Mouse (Mus musculus): ENCODE measurements around the gene Abhd6.

Gene Abhd6

GRCm38 (mm10) chr14:8030535-8030934 is 27.8 kb downstream of the Abhd6 start:
- no peak for DNase-seq (ENCODE audit: low spot score)

DNA sequence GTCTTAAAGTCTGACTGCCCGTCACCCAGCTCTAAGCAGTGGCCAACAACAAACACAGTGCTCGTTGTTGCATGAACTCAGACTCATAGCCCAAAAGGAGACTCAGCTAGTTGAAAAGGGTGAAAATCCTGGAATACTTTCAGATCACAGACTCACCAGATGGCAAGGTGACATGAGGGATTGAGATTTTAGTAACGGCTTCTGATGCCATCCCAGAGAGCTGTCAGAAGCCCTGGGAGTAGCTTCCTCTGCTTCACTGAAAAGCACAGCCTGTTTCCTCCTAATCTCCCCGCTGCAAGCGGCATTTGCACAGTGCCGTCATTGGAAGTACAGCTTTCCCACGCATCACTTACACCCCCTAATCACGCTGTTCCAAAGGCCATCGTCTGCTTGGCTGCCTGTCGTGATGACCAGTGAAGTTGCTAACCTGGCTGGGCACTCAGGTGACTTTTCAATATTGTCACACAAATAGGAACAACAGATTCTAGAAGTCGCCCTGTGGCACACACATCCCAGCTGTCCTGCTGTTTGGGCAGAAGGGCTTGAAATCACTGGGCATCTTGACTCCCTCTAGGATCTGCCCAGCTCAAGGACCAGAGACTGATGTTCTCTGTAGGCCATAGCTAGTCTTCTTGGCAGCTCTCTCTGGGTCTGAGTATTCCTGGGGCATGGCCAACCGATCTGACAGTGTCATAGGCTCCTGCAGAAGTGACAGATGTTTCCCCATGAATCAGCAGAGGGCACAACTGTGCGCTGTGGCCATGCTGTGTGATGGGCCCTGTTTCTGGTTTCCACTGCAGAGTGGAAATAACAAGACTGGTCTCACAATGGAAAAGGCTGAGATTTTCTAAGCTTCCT is 29.6 kb downstream of the Abhd6 start:
- no peak for DNase-seq (ENCODE audit: low spot score)

DNA sequence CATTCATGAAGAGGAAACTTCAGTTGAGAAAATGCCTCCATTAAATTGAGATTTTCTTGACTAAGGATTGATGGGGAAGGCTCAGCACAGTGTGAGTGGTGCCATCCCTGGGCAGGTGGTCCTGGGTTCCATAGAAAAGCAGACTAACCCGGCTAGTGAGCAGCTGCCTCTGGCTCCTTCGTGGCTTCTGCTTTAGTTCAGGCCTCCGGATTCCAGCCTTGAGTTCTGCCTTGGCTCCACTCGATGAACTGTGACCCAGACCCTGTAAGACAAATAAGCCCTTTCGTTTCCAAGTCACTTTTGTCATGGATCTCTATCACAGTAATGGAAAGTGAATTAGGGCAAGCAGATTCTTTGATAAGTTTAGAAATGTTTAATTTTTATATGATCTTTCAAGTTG is 31.9 kb downstream of the Abhd6 start:
- DNase-seq (ENCODE audit: low spot score), result no peak

DNA sequence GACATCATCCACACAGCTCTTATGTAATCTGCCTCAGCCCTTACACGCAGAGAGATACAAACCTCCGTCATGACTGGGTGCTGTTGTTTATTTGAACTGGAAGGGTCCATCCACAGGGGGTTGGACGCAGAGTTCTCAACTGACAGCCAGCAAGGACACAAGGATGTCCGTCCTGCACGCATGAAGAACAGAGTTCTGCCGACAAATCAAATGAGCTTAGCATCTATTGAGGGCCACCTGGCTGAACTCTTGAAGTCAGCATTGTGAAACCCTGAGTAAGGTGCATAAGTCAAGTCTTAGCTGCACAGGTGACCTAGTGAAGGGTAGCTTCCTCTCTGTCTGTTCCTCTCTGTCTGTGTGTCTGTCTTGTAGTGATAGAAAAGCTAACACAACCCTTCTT is 33.2 kb downstream of the Abhd6 start:
- no peak for DNase-seq (ENCODE audit: low spot score)

DNA sequence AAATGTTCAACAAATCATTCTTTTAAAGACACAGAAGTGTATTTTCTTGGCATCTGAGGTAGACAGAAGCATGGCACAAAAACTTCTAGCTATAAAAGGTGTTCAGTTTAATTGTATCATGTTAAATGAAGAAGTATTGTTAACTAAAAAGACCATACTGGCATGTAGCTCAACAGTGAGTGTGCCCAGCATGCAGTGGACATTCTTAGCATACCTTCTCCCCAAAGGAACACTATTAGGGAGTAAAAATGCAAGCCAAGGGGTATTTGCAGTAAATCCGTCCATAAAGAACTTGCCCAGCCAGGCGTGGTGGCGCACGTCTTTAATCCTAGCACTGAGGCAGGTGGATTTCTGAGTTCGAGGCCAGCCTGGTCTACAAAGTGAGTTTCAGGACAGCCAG is 33.7 kb downstream of the Abhd6 start:
- no peak for DNase-seq (ENCODE audit: low spot score)

GRCm38 (mm10) chr14:8038150-8038549 is 35.4 kb downstream of the Abhd6 start:
- DNase-seq (ENCODE audit: low spot score), result no peak

DNA sequence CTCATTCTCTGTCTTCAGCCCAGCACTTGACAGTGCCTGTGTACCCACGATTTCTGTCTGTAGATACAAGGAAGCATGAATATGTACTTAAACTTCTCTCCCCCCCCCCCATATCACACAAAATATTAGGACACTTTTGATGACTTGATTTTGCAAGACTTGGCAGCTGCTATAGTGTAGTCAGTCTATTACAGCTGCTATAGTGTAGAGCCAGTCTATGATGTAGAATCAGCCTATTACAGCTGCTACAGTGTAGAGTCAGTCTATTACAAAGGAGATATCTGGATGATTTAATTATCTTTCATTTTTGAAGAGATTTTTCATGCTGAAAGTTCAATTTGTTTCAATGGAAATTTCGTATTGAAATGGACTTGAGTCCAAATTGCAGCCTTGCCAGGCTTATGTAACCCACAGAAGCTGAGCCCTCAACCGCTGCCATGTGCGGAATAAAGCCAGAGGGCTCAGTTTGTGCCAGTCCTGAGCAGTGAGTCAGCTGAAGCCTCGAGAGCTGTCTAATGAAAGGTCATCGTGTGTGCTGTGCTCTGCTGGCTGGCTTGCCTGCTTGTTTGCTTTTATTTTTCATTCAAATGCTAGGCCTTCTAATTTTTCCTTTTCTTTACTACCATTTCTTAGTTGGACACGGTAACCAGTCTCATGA is 36.2 kb downstream of the Abhd6 start:
- DNase-seq (ENCODE audit: low spot score), result peak; percentile 63

DNA sequence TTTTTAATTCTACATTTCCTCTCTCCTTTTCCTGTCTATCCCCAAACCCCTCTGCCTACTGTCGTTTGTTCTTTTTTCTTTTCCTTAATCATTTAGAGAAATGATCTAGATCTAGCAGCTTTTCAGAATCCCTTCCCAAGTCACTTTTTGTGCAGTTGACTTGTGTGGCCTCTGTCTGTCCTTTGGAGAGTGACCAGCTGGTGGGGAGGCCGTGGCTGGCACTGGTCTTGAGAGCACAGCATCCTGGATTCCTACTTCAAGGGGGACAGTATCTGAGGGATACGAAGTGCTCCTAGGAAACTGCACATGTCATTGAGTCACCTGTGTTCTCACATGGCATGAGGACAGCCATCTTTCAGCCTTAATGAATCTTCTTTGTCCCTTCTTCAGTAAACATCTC is 37.5 kb downstream of the Abhd6 start:
- no peak for DNase-seq (ENCODE audit: low spot score)

DNA sequence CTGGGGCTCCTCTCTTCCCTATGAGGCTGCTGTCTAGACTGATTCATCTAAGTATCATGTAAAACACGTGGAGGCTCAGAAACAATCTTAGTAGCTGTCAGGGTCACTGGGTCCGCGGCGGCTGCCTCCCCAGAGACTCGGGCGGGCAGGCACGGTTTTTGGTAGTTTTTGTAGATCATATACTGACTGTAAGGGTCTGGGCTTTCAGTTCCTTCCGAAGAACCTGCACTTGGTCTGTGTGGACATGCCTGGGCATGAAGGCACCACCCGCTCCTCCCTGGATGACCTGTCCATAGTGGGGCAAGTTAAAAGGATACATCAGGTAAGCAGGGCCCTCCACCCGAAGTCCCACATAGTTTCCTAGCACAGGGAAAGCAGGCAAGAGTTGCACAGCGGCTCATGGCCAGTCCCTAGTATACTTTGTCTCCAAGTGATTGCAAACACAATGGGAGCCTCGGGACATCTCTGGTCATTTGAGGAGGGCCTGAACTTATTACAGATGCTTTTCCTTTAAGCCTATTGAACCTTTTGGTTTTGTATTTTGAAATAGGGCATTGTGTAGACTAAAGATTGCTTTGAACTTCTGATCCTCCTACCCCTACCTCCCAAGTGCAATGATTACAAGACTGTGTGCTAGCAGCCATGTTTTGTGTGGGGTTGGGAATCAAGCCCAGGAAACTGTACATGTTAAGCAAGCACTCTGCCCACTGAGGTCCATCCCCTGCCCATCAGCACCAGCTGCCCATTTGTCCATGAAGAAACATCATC is 38.4 kb downstream of the Abhd6 start:
- no peak for DNase-seq (ENCODE audit: low spot score)

GRCm38 (mm10) chr14:8042120-8042519 is 39.4 kb downstream of the Abhd6 start:
- no peak for DNase-seq (ENCODE audit: low spot score)

DNA sequence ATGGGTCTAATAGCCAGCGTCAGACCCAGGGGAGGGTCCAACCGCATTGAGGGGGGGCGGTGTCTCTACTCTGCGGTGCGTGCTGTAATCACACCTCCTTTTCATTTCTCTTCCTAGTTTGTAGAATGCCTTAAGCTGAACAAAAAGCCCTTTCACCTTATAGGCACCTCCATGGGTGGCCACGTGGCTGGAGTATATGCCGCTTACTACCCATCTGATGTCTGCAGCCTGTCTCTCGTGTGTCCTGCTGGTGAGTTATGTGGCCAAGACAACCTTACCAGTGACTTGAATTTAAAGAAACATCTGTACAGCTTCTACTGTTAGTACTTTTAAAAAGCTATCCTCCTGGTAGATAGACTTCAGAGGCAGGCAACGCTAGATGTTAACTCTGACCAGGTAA is 39.9 kb downstream of the Abhd6 start:
- no peak for DNase-seq (ENCODE audit: low spot score)

- DNase-seq (ENCODE audit: low spot score), result no peak
Measured at GRCm38 (mm10) chr14:8044330-8044729, 41.6 kb downstream of the Abhd6 start.

GRCm38 (mm10) chr14:8044786-8045185 is 42.1 kb downstream of the Abhd6 start:
- DNase-seq (ENCODE audit: low spot score), result no peak

DNA sequence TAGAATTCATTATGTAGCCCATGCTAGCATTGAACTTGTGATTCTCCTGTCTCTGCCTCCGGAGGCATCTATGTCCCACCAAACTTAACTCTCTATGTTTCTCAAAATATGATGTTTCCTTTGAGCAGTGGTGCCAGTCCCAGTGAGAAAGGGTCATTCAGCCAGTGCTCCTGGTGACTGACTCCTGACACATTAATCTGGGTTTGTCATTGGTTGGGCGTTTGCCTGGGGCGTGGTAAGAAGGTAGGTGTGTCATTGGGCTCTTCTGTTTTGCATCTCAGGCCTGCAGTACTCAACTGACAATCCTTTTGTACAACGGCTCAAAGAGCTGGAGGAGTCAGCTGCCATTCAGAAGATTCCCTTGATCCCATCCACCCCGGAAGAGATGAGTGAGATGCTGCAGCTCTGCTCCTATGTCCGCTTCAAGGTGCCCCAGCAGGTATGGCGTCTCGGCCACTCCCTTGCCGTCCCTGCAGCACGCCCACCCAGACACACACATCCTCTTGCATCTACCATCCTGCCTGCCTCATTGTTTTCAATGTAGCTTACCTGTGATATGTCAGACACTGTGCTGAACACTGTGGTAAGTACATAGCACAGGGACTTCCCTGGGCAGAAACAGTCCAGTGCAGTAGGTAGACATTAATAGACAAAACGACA is 42.6 kb downstream of the Abhd6 start:
- DNase-seq (ENCODE audit: low spot score), result no peak

DNA sequence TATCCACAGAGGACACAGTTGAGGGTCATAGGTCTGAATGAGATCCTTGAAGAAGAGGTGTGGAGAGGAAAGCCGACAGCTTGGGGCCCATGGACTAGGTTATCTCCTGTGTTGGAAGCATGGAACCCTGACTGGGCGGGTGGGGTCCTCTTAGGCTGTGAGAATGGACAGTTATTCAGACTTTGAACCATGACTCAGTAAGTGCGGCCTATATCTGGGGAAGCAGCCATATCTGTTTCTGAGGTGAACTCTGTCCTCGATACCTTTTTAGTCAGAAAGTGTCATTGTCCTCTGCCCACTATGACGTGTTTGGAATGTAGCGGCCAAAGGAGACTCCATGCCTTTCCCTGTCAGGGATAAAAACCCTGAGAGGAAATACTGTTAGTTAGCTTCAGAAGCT is 44.1 kb downstream of the Abhd6 start:
- no peak for DNase-seq (ENCODE audit: low spot score)

- DNase-seq (ENCODE audit: low spot score), result no peak
Measured at GRCm38 (mm10) chr14:8049334-8049733, 46.6 kb downstream of the Abhd6 start.

DNA sequence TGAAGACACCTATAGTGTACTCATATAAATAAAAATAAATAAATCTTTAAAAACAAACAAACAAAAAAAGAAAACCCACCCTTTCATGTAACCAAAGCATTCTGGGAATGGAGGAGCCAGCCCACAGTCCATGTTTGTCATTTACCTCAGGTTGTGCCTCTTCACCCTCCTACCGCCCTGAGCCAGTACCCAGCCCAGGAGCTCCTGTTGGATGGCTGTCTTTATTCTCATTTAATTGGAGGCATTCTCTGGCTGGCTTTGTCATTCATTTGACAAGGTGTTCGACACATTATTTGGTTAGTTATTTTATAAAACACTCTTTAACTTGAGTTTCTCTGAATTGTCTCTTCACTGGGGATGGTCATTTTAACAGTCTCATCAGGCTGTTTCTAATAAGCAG is 49.2 kb downstream of the Abhd6 start:
- DNase-seq (ENCODE audit: low spot score), result no peak

- DNase-seq (ENCODE audit: low spot score), result no peak
Measured at GRCm38 (mm10) chr14:8052661-8053060, 50.0 kb downstream of the Abhd6 start.

DNA sequence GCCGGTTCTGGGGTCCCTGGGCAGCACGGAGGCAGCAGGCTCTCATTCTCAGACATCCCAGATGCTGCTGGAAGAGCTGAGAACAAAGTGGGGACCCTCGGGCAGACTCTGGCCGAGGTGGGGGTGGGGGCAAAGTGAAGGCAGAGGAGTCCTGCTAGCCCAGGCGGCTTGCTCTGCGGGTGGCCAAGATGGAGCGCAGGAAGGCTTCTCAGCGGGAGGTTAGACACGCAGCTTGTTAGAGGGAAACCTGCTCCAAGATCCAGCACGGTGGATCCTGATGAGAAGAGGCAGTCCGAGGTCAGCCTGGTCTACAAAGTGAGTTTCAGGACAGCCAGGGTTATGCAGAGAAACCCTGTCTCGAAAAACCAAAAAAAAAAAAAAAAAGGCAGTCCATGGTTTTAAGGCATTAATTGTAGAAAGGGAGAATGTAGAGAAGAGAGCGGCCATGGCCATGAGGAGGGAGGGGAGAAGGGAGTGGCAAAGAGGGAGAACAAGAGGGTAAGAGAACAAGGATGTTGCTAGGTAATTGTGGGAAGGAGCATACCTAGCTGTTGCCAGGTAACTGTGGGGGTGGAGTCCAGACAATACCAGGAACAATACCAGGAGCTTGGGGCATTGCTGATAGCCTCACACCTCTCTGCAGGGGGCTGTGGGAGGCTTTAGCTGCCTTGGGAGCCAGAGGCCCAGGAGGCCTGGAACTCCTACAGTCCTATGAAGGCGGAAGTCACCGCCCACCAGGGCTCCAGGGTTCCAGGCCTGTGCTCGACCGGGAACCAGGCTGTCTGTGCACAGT is 51.8 kb downstream of the Abhd6 start:
- no peak for DNase-seq (ENCODE audit: low spot score)

GRCm38 (mm10) chr14:8056076-8056475 is 53.4 kb downstream of the Abhd6 start:
- DNase-seq (ENCODE audit: low spot score), result no peak

- no peak for DNase-seq (ENCODE audit: low spot score)
Measured at GRCm38 (mm10) chr14:8059938-8060337, 57.2 kb downstream of the Abhd6 start.

GRCm38 (mm10) chr14:8062076-8062475 is 59.4 kb downstream of the Abhd6 start:
- no peak for DNase-seq (ENCODE audit: low spot score)

Data from left cerebral cortex, adult 11 months (tissue).